Mouse (Mus musculus) heart, embryonic 16.5 days (tissue): ENCODE results near the gene D430041D05Rik. TPM values are rescaled to one million over a fixed set of nuclear protein-coding genes. Genes with fewer than 3 reads are reported as not detected.

Experiments used
- ATAC-seq: fragments of 200-750 bp; cut with Nextera tagmentation; replicated peaks from 2 replicates; pipeline ENCODE4 v1.8.0; 2017; ENCODE audit warnings: moderate number of reproducible peaks; ENCODE audit not compliant: insufficient read depth, low FRiP score; ENCODE audit errors: extremely low read depth
- H3K27ac ChIP-seq: fragments of 300-500 bp; sonication (generic); 2 replicates; pipeline ENCODE4 v1.5.1; 2014; ENCODE audit warnings: mild to moderate bottlenecking, low read length, control low read depth, moderate library complexity
- H3K27me3 ChIP-seq: fragments of 300-500 bp; sonication (generic); 2 replicates; pipeline ENCODE4 v1.6.1; 2014; ENCODE audit warnings: low read length, mixed read lengths; ENCODE audit not compliant: control insufficient read depth, insufficient read depth
- H3K36me3 ChIP-seq: fragments of 300-500 bp; sonication (generic); 2 replicates; pipeline ENCODE4 v1.6.1; 2014; ENCODE audit not compliant: control insufficient read depth, insufficient read depth
- H3K4me1 ChIP-seq: fragments of 300-500 bp; sonication (generic); 2 replicates; pipeline ENCODE4 v1.6.1; 2014; ENCODE audit warnings: low read length, mixed read lengths; ENCODE audit not compliant: control insufficient read depth, insufficient read depth
- H3K4me2 ChIP-seq: fragments of 300-500 bp; sonication (generic); 2 replicates; pipeline ENCODE4 v1.6.1; 2014; ENCODE audit warnings: low read depth, mild to moderate bottlenecking, control low read depth, low read length
- H3K4me3 ChIP-seq: fragments of 300-500 bp; sonication (generic); 2 replicates; pipeline ENCODE4 v1.5.1; 2014; ENCODE audit warnings: mild to moderate bottlenecking, control low read depth, low read length
- H3K9ac ChIP-seq: fragments of 300-500 bp; sonication (generic); 2 replicates; pipeline ENCODE4 v1.6.1; 2014; ENCODE audit warnings: low read length, control low read depth
- H3K9me3 ChIP-seq: fragments of 300-500 bp; sonication (generic); replicated peaks from 2 replicates; pipeline ENCODE4 v1.6.1; 2016; ENCODE audit warnings: low read length; ENCODE audit not compliant: control insufficient read depth
- WGBS: fragments of 180-500 bp; shearing (Covaris S2); extraction: QIAGEN DNeasy Blood & Tissue Kit; methylation state at CpG from one replicate; pipeline ENCODE4 v1.1.7; 2014; 5-methylcytosine and 5-hydroxymethylcytosine counted together
- polyA plus RNA-seq: library from polyadenylated mRNA; unstranded; fragments of >200 nt; fragmentation: Nextera tagmentation; extraction: Ambion mirVana; gene quantifications from 2 replicates; pipeline ENCODE4 v1.2.1, GENCODE M21; 2015

D430041D05Rik gene
- polyA plus RNA-seq, 1 experiment from 2014 or later, result 0.20 TPM

DNA sequence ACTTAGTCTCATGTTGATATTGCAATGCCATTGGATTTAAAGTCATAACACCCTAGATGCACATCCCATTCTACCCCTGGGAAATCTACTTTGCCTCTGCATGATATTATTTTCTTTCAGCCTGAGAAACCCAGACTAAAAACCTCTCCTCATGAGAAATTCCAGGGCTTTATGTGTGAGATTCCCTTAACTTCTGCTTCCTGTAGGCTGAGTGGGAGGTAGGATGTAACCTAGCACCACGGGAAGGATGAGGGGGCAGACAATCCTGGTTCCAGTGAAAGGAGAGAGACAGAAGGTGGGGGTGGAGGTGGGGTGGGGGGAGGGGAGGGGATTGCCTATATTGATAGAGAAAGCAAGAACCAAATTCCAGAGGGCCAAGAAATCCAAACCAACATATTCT lies 110.9 kb downstream of the D430041D05Rik start:
- H3K9ac ChIP-seq, result no peak overlapping the region
- no peaks in the 10 kb centered on the region for H3K9me3 ChIP-seq
- no peak overlapping the region for H3K27ac ChIP-seq
- 65% methylated on average over 1 of the region's 1 CpGs for WGBS
- no peaks in the 10 kb centered on the region for H3K27me3 ChIP-seq
- no peaks in the 10 kb centered on the region for H3K36me3 ChIP-seq
- no peak for ATAC-seq
- no peak overlapping the region for H3K4me2 ChIP-seq
- no peak overlapping the region for H3K4me3 ChIP-seq
- no peaks in the 10 kb centered on the region for H3K4me1 ChIP-seq

DNA sequence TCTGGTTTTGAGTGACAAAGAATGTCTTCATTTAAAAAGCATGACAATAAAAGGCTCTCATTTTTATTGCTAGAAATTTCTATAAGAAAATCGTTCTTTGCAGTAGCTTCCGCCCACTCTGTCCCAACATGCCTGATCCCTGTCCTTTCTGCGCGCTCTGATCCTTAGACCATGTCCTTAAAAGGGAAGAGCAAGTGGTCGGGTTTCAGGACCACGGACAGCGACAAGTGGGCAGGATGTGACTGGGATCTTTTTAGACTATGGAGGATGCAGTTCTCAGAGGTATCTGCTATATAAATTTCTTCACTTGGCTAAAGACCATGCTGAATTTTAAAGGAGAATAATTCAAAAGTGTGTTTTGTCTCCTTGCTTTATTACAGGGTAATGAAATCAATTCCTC lies 111.7 kb downstream of the D430041D05Rik start:
- no peak for ATAC-seq
- H3K9ac ChIP-seq, result no peak overlapping the region
- no peaks in the 10 kb centered on the region for H3K36me3 ChIP-seq
- H3K4me3 ChIP-seq, result no peak overlapping the region
- no peak overlapping the region for H3K27ac ChIP-seq
- H3K4me1 ChIP-seq, result no peaks in the 10 kb centered on the region
- H3K4me2 ChIP-seq, result no peak overlapping the region
- no peaks in the 10 kb centered on the region for H3K27me3 ChIP-seq
- 10% methylated on average over 7 of the region's 7 CpGs for WGBS
- H3K9me3 ChIP-seq, result no peaks in the 10 kb centered on the region

DNA sequence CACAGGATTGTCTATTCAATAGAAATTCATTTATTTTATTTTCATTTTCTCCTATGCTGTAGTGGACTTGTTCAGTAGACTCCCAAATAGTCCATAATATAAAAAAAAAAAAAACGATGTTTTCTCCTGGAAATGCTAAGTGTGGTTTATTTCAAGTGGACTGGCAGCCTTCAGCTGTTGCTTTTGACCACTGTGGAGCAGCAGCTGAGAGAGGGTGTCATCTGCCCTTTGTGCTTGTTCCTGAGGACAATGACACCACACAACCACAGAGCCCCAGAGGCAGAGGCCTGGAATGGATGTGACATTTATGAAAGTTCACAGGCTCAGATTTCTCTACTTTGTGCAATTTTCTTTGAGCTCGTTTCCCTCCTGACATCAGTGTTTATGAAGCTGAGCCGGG lies 124.0 kb downstream of the D430041D05Rik start:
- ATAC-seq, result no peak
- 74% methylated on average over 3 of the region's 3 CpGs for WGBS
- Histone ChIP-seq H3K4me2 (no peak overlapping the region), H3K4me3 (no peak overlapping the region), H3K9me3 (no peaks in the 10 kb centered on the region), H3K27ac (no peak overlapping the region), H3K27me3 (no peaks in the 10 kb centered on the region), H3K4me1 (no peaks in the 10 kb centered on the region), H3K9ac (no peak overlapping the region), H3K36me3 (no peaks in the 10 kb centered on the region)

DNA sequence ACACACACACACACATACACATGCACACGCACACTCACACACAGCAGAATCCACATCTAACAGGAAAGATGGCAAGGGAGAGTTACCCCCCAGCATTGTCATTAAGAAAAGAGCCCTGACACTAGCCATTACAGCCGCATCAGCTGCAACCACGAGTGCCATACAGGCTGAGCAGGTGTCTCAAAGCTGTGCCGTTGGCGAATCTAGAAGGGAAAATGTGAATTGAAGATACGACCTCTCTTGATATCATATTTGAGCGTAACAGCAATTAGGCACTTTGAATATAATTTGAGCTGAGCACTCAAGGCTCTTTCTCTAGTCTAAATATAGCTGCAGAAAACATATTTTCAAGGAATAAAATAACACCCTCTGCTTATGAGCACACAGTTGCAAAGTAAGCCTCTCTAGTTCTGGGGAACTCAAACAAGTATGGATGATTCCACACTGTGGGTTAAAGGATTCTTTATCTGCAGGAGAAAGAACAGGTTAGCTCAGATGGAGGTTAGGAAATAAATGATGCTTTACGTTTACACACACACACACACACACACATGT lies 127.3 kb downstream of the D430041D05Rik start:
- 88% methylated on average over 8 of the region's 8 CpGs for WGBS

DNA sequence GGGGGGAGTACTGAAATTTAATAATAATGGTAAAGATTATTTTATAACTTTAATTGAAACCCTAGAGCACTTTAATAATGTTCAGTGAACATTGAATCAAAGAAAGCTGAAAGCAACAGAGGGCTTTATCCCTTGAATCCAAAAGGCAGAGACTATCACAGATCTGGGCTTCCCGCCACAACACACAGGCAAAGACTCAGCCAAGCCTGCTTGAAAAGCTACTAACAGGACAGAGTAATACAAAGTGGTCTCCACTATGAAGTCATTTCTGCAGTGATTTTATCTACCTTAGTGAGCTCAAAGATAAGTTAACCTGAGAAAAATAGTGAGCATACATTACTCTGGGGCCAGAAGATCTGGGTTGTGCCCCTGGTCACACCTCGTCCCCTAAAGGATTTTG lies 128.0 kb downstream of the D430041D05Rik start:
- no peaks in the 10 kb centered on the region for H3K4me1 ChIP-seq
- H3K27me3 ChIP-seq, result no peaks in the 10 kb centered on the region
- H3K9ac ChIP-seq, result no peak overlapping the region
- no peak overlapping the region for H3K27ac ChIP-seq
- no peaks in the 10 kb centered on the region for H3K9me3 ChIP-seq
- H3K36me3 ChIP-seq, result no peaks in the 10 kb centered on the region
- H3K4me2 ChIP-seq, result no peak overlapping the region
- 72% methylated on average over 2 of the region's 2 CpGs for WGBS
- H3K4me3 ChIP-seq, result no peak overlapping the region
- ATAC-seq, result no peak

More for the DNA sequence above, 127.3 kb downstream of the D430041D05Rik start:
- Histone ChIP-seq H3K4me1 (no peaks in the 10 kb centered on the region), H3K36me3 (no peaks in the 10 kb centered on the region), H3K4me2 (no peak overlapping the region), H3K4me3 (no peak overlapping the region), H3K9ac (no peak overlapping the region), H3K9me3 (no peaks in the 10 kb centered on the region), H3K27ac (no peak overlapping the region), H3K27me3 (no peaks in the 10 kb centered on the region)
- ATAC-seq, result no peak

DNA sequence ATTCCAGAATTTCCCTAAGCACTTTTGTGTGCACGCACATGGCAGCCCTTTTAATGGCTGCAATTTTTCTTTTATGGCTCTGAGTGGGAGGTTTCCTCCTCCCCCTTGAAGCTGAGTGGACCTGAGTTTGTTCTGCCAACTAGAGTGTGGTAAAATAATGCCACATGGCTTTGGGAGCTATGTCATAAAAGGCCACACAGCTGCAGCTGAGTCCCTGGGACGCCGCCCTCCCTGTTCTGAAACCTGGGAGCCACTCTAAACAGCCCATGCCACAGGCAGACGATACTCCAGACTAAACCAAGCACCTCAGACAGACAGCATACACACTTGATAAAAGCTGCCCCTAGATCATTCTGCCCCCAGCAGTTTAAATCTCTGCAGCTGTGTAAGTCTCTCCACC lies 143.8 kb downstream of the D430041D05Rik start:
- Histone ChIP-seq H3K4me3 (no peak overlapping the region), H3K4me1 (no peaks in the 10 kb centered on the region), H3K36me3 (no peaks in the 10 kb centered on the region), H3K9me3 (no peaks in the 10 kb centered on the region), H3K27ac (no peak overlapping the region), H3K4me2 (no peak overlapping the region), H3K9ac (no peak overlapping the region), H3K27me3 (no peaks in the 10 kb centered on the region)
- no peak for ATAC-seq
- 37% methylated on average over 4 of the region's 4 CpGs for WGBS

DNA sequence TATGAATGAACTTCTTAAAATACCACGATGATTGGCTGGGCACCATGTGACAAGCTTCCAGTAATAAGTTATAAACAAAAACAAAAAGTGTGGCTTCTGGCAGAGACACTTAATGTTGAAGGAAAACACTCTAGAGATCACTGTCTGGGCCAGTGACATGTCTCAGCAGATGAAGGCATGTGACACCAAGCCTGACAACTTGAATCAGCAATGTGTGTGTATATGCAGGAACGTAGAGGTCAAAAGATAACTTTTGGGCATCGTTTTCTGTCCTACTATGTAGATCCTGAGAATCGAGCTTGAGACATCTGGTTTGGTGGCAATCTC lies 149.1 kb downstream of the D430041D05Rik start:
- H3K4me1 ChIP-seq, result no peaks in the 10 kb centered on the region
- no peak overlapping the region for H3K4me3 ChIP-seq
- ATAC-seq, result no peak
- no peak overlapping the region for H3K9ac ChIP-seq
- no peak overlapping the region for H3K4me2 ChIP-seq
- no peak overlapping the region for H3K27ac ChIP-seq
- 65% methylated on average over 4 of the region's 4 CpGs for WGBS
- no peaks in the 10 kb centered on the region for H3K9me3 ChIP-seq
- H3K27me3 ChIP-seq, result no peaks in the 10 kb centered on the region
- no peaks in the 10 kb centered on the region for H3K36me3 ChIP-seq

DNA sequence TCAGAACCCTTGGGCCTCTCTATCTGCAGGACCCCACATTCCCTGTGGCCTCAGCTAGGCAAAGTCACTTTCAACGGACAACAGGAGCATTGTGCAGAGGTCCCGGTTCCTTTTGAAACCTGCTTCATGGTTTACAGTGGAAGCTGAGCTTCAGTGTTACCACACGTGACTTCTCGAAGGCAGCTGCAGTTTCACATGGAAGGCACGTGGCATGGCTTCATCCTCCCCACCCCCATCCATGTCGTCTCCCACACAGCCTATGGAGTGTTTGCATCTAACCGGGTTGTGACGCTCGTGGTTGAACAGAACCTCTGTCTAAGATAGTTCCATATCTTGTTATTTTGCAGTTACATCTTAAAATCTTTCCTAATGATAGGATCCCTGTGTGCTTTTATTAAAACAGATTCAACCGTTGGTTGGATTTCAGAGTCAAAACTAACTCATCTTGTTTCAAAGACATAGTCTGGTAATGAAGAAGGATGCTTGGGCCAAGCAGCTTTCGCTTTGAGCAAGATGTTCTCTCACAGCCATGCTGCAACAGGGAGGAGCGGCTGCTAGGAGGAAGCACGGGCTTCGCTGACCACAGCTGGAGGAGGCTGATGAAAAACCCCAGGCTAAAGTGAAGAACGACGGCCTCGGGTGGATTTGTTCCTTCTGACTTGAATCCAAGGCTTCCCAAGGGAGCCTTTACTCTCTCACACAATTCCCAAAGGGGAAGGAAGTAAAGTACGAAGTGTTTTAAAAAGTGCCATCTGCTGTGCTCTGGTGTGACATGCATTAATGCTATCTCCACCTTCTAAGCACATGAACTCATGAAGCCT lies 149.7 kb downstream of the D430041D05Rik start:
- Histone ChIP-seq H3K27ac (no peak overlapping the region), H3K4me2 (no peak overlapping the region), H3K36me3 (no peaks in the 10 kb centered on the region), H3K9me3 (no peaks in the 10 kb centered on the region), H3K4me1 (no peaks in the 10 kb centered on the region), H3K27me3 (no peaks in the 10 kb centered on the region), H3K9ac (no peak overlapping the region), H3K4me3 (no peak overlapping the region)
- WGBS, result 78% methylated on average over 18 of the region's 18 CpGs
- no peak for ATAC-seq

DNA sequence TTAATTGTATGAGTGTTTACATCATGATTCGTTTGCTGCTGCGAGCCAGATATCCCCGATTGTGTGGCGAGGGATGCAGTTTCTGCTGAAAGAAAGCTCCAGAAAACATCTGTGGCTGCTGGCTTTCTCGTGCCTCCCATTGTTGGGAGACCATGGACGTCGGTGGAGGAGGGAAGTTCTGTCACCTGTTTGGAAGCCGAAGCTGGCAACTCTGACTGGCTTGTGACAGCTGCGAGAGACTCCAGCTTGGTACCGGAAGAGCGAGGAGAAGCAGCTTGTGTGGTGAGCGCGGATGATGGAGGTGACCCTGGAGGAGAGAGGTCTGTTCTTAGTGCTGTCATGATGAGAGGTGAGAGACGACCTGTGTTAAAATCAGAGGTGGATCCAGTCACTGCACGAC lies 154.2 kb downstream of the D430041D05Rik start:
- WGBS, result 63% methylated on average over 15 of the region's 15 CpGs
- H3K4me3 ChIP-seq, result no peak overlapping the region
- ATAC-seq, result no peak
- H3K4me2 ChIP-seq, result no peak overlapping the region
- H3K4me1 ChIP-seq, result no peaks in the 10 kb centered on the region
- H3K9me3 ChIP-seq, result no peaks in the 10 kb centered on the region
- no peak overlapping the region for H3K9ac ChIP-seq
- no peaks in the 10 kb centered on the region for H3K27me3 ChIP-seq
- no peak overlapping the region for H3K27ac ChIP-seq
- no peaks in the 10 kb centered on the region for H3K36me3 ChIP-seq
